Mouse (Mus musculus) layer of hippocampus, adult 18-20 months (tissue): ENCODE results near the gene Peak1. TPM values are rescaled to one million over a fixed set of nuclear protein-coding genes. Genes with fewer than 3 reads are reported as not detected.
A peak's percentile ranks its signal among the peaks of the same experiment; 100 is the strongest.

Experiments used
- DNase-seq, 2 experiments: peaks; one replicate each; pipeline ENCODE4 v3.0.0; 2022; ENCODE audit warnings: low spot score in 2 of 2
- microRNA-seq, 2 experiments: library from miRNA; unstranded; fragments of <30 nt; microRNA quantifications; one replicate each; pipeline ENCODE4 v1.2.0; 2021
- total RNA-seq, 2 experiments: library from RNA; stranded (reverse); gene quantifications; 2 replicates each; pipeline ENCODE4 v1.2.3; 2021

The Peak1 gene
- total RNA-seq, 2 experiments from 2014 or later, result 50.0 to 53.3 TPM

DNA sequence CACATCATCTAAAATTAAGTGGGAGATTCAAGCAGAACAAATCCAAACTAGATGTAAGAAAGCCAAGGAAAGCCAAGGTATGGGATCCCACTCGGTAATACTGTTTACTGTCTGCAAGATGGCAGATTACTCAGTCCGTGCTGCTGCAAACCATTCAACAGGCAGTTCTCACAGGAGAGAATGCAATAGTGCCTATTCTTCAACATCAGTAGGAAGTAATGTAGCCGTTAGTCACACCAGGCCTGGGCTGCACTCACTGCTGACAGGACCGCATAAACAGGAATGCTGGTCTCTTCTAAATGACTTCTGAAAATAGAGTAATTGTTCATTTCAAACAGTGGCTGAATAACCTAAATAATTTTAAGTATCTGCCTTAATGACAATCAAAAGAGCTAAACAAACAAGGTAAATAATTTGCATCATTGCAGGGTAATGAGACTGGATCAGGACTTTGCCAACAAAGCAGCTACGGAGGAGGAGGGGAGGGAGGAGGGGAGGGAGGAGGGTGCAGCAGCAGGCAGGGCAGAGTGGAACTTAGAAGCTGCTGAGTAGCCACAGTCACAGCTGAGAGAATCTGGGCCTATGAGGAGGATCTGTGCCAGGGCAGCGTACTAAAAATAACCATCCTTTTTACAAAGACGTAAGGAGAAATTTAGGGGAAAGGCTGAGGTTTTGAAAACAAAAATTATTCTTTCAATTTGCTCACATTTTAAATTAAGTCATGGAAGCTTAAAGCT, 266.0 kb downstream of the Peak1 start:
- DNase-seq, result peak in 1 of 2 experiments; percentile 39

Small RNA genes lying within 50 kb of the gene (microRNA-seq; reads per million reads assigned to microRNA genes)
- gene Gm24270, result 7.4 to 8.2 reads per million in 2 experiments

Other genes with a start within 250 kb of the Peak1 start
- gene Hmg20a, start 542 bp upstream of the Peak1 start, total RNA-seq, result 10 to 100 TPM; 72.2 to 78.2 TPM